9 mouse cellular contexts compared by ENCODE assay signal in genomic region chr15:103514119-103514518, GRCm38 (mm10). TPM values are rescaled to one million over a fixed set of nuclear protein-coding genes. Genes with fewer than 3 reads are reported as not detected.
DNase-seq lines count a peak whose midpoint lies in the region; ATAC-seq and TF ChIP-seq lines count a peak whose summit lies in the region.
"Had no signal": no experiment of that assay in that cellular context is flagged by ENCODE, and none has a peak within 500 bp of the region (broad histone marks: within the 10 kb centered on the region; RNA-seq: fewer than 3 reads in every experiment).

No protein-coding gene starts in this region.

- H3K9ac ChIP-seq in forebrain, embryonic 11.5 days (ENCODE audit: low read length): peak overlapping the region; percentile 54; the same call in 1 of the 2 replicates
- H3K9ac ChIP-seq in heart, embryonic 14.5 days (ENCODE audit: low read length): peak overlapping the region; percentile 65
- peak overlapping the region; percentile 67; the same call in 1 of the 2 replicates for H3K9ac ChIP-seq in kidney, embryonic 16.5 days (replicated peaks; ENCODE audit: low read length)
- H3K9ac ChIP-seq in liver, embryonic 11.5 days (ENCODE audit: low read depth, low read length): no peak overlapping the region
- no peak overlapping the region for H3K9ac ChIP-seq in stomach, postnatal 0 days (ENCODE audit: low read length)

- DNase-seq in 3T3-L1 (ENCODE audit: low read depth, low spot score): peak; percentile 47
- peak; percentile 58 for DNase-seq in c-Kit-positive CD71-negative TER-119-negative erythroid progenitor cells, embryonic 14.5 days (ENCODE audit: low read depth)
- DNase-seq in forebrain, embryonic 11.5 days (ENCODE audit: low spot score): peak; percentile 87
- peak; percentile 62 for DNase-seq in liver, embryonic 11.5 days (ENCODE audit: low spot score)
- peak; percentile 76 for DNase-seq in stomach, postnatal 0 days (ENCODE audit: low spot score)

- no peak overlapping the region for H3ac ChIP-seq in myocyte (ENCODE audit: control insufficient read depth, insufficient read length)

- peak; percentile 37 for TF ChIP-seq POLR2A in myocyte (IDR thresholded peaks at IDR 0.05; ENCODE audit: insufficient read length, low read depth)

- WGBS in forebrain, embryonic 11.5 days: 4% methylated on average over 10 of the region's 10 CpGs
- WGBS in heart, embryonic 14.5 days: 2% methylated on average over 10 of the region's 10 CpGs
- WGBS in kidney, embryonic 16.5 days: 3% methylated on average over 10 of the region's 10 CpGs
- WGBS in liver, embryonic 11.5 days: 7% methylated on average over 10 of the region's 10 CpGs
- 2% methylated on average over 10 of the region's 10 CpGs for WGBS in stomach, postnatal 0 days

- no peak overlapping the region; the same call in 1 of the 2 replicates for H3K27ac ChIP-seq in forebrain, embryonic 11.5 days (ENCODE audit: low read depth, low read length)
- 0 out of 4 replicates have a peak overlapping the region, but pooled peaks of 1 of the 2 experiments have one; percentile 19 for H3K27ac ChIP-seq in heart, embryonic 14.5 days (replicated peaks in 1 of 2; ENCODE audit: control insufficient read depth in 1 of 2, insufficient read depth in 1 of 2, low read depth in 2 of 2, low read length in 2 of 2)
- H3K27ac ChIP-seq in kidney, embryonic 16.5 days (ENCODE audit: low read length): no peak overlapping the region
- no peak overlapping the region for H3K27ac ChIP-seq in liver, embryonic 11.5 days (ENCODE audit: low read depth, low read length)
- peak overlapping the region; percentile 75 for H3K27ac ChIP-seq in stomach, postnatal 0 days (replicated peaks)

- H3K4me3 ChIP-seq in forebrain, embryonic 11.5 days (ENCODE audit: low read depth, low read length): peak overlapping the region; percentile 25
- peak overlapping the region; percentile 30 to 40 for H3K4me3 ChIP-seq in heart, embryonic 14.5 days (ENCODE audit: control insufficient read depth in 1 of 2, insufficient read depth in 1 of 2, low read depth in 1 of 2, low read length in 2 of 2)
- H3K4me3 ChIP-seq in kidney, embryonic 16.5 days (ENCODE audit: low read length): peak overlapping the region; percentile 48
- peak overlapping the region; percentile 30; the same call in 1 of the 2 replicates for H3K4me3 ChIP-seq in liver, embryonic 11.5 days (ENCODE audit: low read depth, low read length)
- H3K4me3 ChIP-seq in myocyte: no peak overlapping the region
- peak overlapping the region; percentile 21; the same call in 1 of the 2 replicates for H3K4me3 ChIP-seq in stomach, postnatal 0 days (ENCODE audit: low read depth, low read length)

- no peak for TF ChIP-seq EP300 in stomach, postnatal 0 days (optimal IDR thresholded peaks at IDR 0.05)

- TF ChIP-seq CTCF in stomach, postnatal 0 days (IDR thresholded peaks at IDR 0.05; ENCODE audit: low read depth): no peak

- no peaks in the 10 kb centered on the region for H3K9me3 ChIP-seq in forebrain, embryonic 11.5 days (ENCODE audit: control insufficient read depth, low read length)
- H3K9me3 ChIP-seq in heart, embryonic 14.5 days (ENCODE audit: control insufficient read depth, low read length): no peaks in the 10 kb centered on the region
- no peaks in the 10 kb centered on the region for H3K9me3 ChIP-seq in kidney, embryonic 16.5 days (ENCODE audit: low read length)
- H3K9me3 ChIP-seq in liver, embryonic 11.5 days (ENCODE audit: control insufficient read depth, low read length): no peaks in the 10 kb centered on the region
- H3K9me3 ChIP-seq in stomach, postnatal 0 days (ENCODE audit: control insufficient read depth, low read length): no peaks in the 10 kb centered on the region
- H3K9me3 ChIP-seq: G1E had no signal

- peak overlapping the region; percentile 63 for H3K4me2 ChIP-seq in forebrain, embryonic 11.5 days (ENCODE audit: low read depth, low read length, severe bottlenecking)
- H3K4me2 ChIP-seq in heart, embryonic 14.5 days (ENCODE audit: low read length): peak overlapping the region; percentile 76
- peak overlapping the region; percentile 67 for H3K4me2 ChIP-seq in kidney, embryonic 16.5 days (replicated peaks; ENCODE audit: low read depth, low read length)
- H3K4me2 ChIP-seq in liver, embryonic 11.5 days: peak overlapping the region; percentile 64
- H3K4me2 ChIP-seq in myocyte (ENCODE audit: low read depth): peak overlapping the region; percentile 64
- peak overlapping the region; percentile 42 for H3K4me2 ChIP-seq in stomach, postnatal 0 days (replicated peaks; ENCODE audit: low read depth)

- H3K4me1 ChIP-seq in forebrain, embryonic 11.5 days (replicated peaks; ENCODE audit: control insufficient read depth, insufficient read depth, low read length): peaks cover 22% of the 10 kb centered on the region
- peaks cover 19 to 22% of the 10 kb centered on the region in 2 experiments for H3K4me1 ChIP-seq in heart, embryonic 14.5 days (ENCODE audit: control insufficient read depth in 2 of 2, insufficient read depth in 2 of 2, low read length in 2 of 2)
- H3K4me1 ChIP-seq in kidney, embryonic 16.5 days (ENCODE audit: insufficient read depth, low read length): peaks cover 17% of the 10 kb centered on the region
- H3K4me1 ChIP-seq in liver, embryonic 11.5 days (replicated peaks; ENCODE audit: control insufficient read depth, insufficient read depth, low read length): no peaks in the 10 kb centered on the region
- no peaks in the 10 kb centered on the region; the same call in 1 of the 2 replicates for H3K4me1 ChIP-seq in stomach, postnatal 0 days (replicated peaks; ENCODE audit: control insufficient read depth, insufficient read depth)

- ATAC-seq in forebrain, embryonic 11.5 days (replicated peaks; ENCODE audit: low FRiP score): peak; percentile 90
- peak; percentile 87 for ATAC-seq in heart, embryonic 14.5 days (ENCODE audit: insufficient number of reproducible peaks, insufficient read depth, low FRiP score, low read depth)
- ATAC-seq in kidney, embryonic 16.5 days (ENCODE audit: low FRiP score, low TSS enrichment): peak; percentile 96
- peak; percentile 91 for ATAC-seq in liver, embryonic 11.5 days (replicated peaks; ENCODE audit: low FRiP score)
- peak; percentile 95 for ATAC-seq in stomach, postnatal 0 days (ENCODE audit: low FRiP score, low TSS enrichment)

- no peaks in the 10 kb centered on the region for H3K79me2 ChIP-seq in myocyte (ENCODE audit: control insufficient read depth, insufficient read depth)

- no peaks in the 10 kb centered on the region for H3K36me3 ChIP-seq in forebrain, embryonic 11.5 days (ENCODE audit: control insufficient read depth, insufficient read depth, low read length)
- H3K36me3 ChIP-seq in heart, embryonic 14.5 days (ENCODE audit: control insufficient read depth, insufficient read depth, low read length): no peaks in the 10 kb centered on the region
- H3K36me3 ChIP-seq in kidney, embryonic 16.5 days (ENCODE audit: insufficient read depth, low read length): no peaks in the 10 kb centered on the region
- H3K36me3 ChIP-seq in liver, embryonic 11.5 days (ENCODE audit: control insufficient read depth, insufficient read depth, low read length): no peaks in the 10 kb centered on the region
- H3K36me3 ChIP-seq in myocyte (ENCODE audit: control insufficient read depth, insufficient read depth): no peaks in the 10 kb centered on the region
- H3K36me3 ChIP-seq in stomach, postnatal 0 days (ENCODE audit: control insufficient read depth, insufficient read depth, low read length): no peaks in the 10 kb centered on the region
- H3K36me3 ChIP-seq: G1E had no signal

- H3K27me3 ChIP-seq in forebrain, embryonic 11.5 days (ENCODE audit: control insufficient read depth, insufficient read depth, low read length): no peaks in the 10 kb centered on the region
- H3K27me3 ChIP-seq in heart, embryonic 14.5 days (ENCODE audit: control insufficient read depth, insufficient read depth, low read length): no peaks in the 10 kb centered on the region
- H3K27me3 ChIP-seq in kidney, embryonic 16.5 days (ENCODE audit: insufficient read depth, low read length): no peaks in the 10 kb centered on the region
- H3K27me3 ChIP-seq in liver, embryonic 11.5 days (replicated peaks; ENCODE audit: control insufficient read depth, insufficient read depth, low read length): 0 out of 2 replicates have a peak, but pooled peaks cover 2% of the 10 kb centered on the region
- H3K27me3 ChIP-seq in myocyte (ENCODE audit: control insufficient read depth, insufficient read depth, insufficient read length): peaks cover 6% of the 10 kb centered on the region
- no peaks in the 10 kb centered on the region for H3K27me3 ChIP-seq in stomach, postnatal 0 days (ENCODE audit: control insufficient read depth, insufficient read depth, low read length)

TF ChIP-seq in myocyte, 11 proteins besides CTCF, POLR2A, EP300 and RAD21:
- TF ChIP-seq TCF12 (IDR thresholded peaks at IDR 0.05; ENCODE audit: insufficient read depth, poor library complexity, severe bottlenecking): no peak
- TF ChIP-seq POLR2AphosphoS2 (IDR thresholded peaks at IDR 0.05; ENCODE audit: insufficient read length, low read depth): peak; percentile 29

RNA-seq across cellular contexts. Expression of gene Pde1b, which starts 11.3 kb away (rescaled TPM):
- polyA plus RNA-seq in forebrain, embryonic 11.5 days (2014; fragmentation: Nextera tagmentation; extraction: Ambion mirVana): 27.2 and 29.9 TPM in 2 replicates
- 3.6 and 3.7 TPM in 2 replicates for polyA plus RNA-seq in heart, embryonic 14.5 days (2014; fragmentation: Nextera tagmentation; extraction: Ambion mirVana)
- polyA plus RNA-seq in kidney, embryonic 16.5 days (2015; fragmentation: Nextera tagmentation; extraction: Ambion mirVana): 4.7 and 4.8 TPM in 2 replicates
- 0.87 and 1.1 TPM in 2 replicates for polyA plus RNA-seq in liver, embryonic 11.5 days (2014; fragmentation: Nextera tagmentation; extraction: Ambion mirVana)
- polyA plus RNA-seq in myocyte (2012; fragmentation: generic; extraction: Trizol): 0.83 TPM
- 5.0 and 5.8 TPM in 2 replicates for polyA plus RNA-seq in stomach, postnatal 0 days (2015; fragmentation: Nextera tagmentation; extraction: Ambion mirVana)

RNA-seq across cellular contexts. Expression of gene Ppp1r1a, which starts 23.7 kb away (rescaled TPM):
- polyA plus RNA-seq in forebrain, embryonic 11.5 days (2014; fragmentation: Nextera tagmentation; extraction: Ambion mirVana): 38.8 and 43.7 TPM in 2 replicates
- 77.9 and 87.1 TPM in 2 replicates for polyA plus RNA-seq in heart, embryonic 14.5 days (2014; fragmentation: Nextera tagmentation; extraction: Ambion mirVana)
- 22.8 and 23.5 TPM in 2 replicates for polyA plus RNA-seq in kidney, embryonic 16.5 days (2015; fragmentation: Nextera tagmentation; extraction: Ambion mirVana)
- 2.1 and 2.6 TPM in 2 replicates for polyA plus RNA-seq in liver, embryonic 11.5 days (2014; fragmentation: Nextera tagmentation; extraction: Ambion mirVana)
- not detected for polyA plus RNA-seq in myocyte (2012; fragmentation: generic; extraction: Trizol)
- 7.1 and 7.7 TPM in 2 replicates for polyA plus RNA-seq in stomach, postnatal 0 days (2015; fragmentation: Nextera tagmentation; extraction: Ambion mirVana)
- polyA plus RNA-seq: G1E had no signal

RNA-seq across cellular contexts. Expression of gene Glycam1, which starts 50.8 kb away (rescaled TPM):
- polyA plus RNA-seq in forebrain, embryonic 11.5 days (2014; fragmentation: Nextera tagmentation; extraction: Ambion mirVana): not detected in 2 replicates
- not detected in 2 replicates for polyA plus RNA-seq in heart, embryonic 14.5 days (2014; fragmentation: Nextera tagmentation; extraction: Ambion mirVana)
- not detected in 2 replicates for polyA plus RNA-seq in kidney, embryonic 16.5 days (2015; fragmentation: Nextera tagmentation; extraction: Ambion mirVana)
- not detected in 2 replicates for polyA plus RNA-seq in liver, embryonic 11.5 days (2014; fragmentation: Nextera tagmentation; extraction: Ambion mirVana)
- polyA plus RNA-seq in myocyte (2012; fragmentation: generic; extraction: Trizol): not detected
- polyA plus RNA-seq in stomach, postnatal 0 days (2015; fragmentation: Nextera tagmentation; extraction: Ambion mirVana): 1.7 and 3.4 TPM in 2 replicates
- polyA plus RNA-seq: G1E had no signal

Comparison
In these comparisons a context has a peak if more than half of its experiments do, and no peak if none do; other contexts are left out.
1. H3K9ac ChIP-seq: peak in forebrain, embryonic 11.5 days (single experiment), heart, embryonic 14.5 days (single experiment) and kidney, embryonic 16.5 days (single experiment); none in liver, embryonic 11.5 days (single experiment) and stomach, postnatal 0 days (single experiment).
2. Peak in every context shown above with its lines, with median percentiles within 50 percentile points of each other: DNase-seq, ATAC-seq and H3K4me2 ChIP-seq.